Mouse (Mus musculus) heart, postnatal 0 days (tissue): ENCODE measurements around the gene Myoc. TPM values are rescaled to one million over a fixed set of nuclear protein-coding genes. Genes with fewer than 3 reads are reported as not detected.
A peak's percentile ranks its signal among the peaks of the same experiment; 100 is the strongest.

Experiments used
- ATAC-seq: fragments of 200-750 bp; cut with Nextera tagmentation; 2 replicates; pipeline ENCODE4 v1.8.0; 2017; ENCODE audit warnings: low read depth, moderate number of reproducible peaks, moderate library complexity; ENCODE audit not compliant: insufficient read depth
- DNase-seq: peaks from one replicate; pipeline ENCODE4 v3.0.0-alpha.2; 2016; ENCODE audit warnings: low spot score
- H3K27ac ChIP-seq: fragments of 300-500 bp; sonication (generic); 2 replicates; pipeline ENCODE4 v1.5.1; 2014; ENCODE audit warnings: low read depth, mild to moderate bottlenecking
- H3K27me3 ChIP-seq: fragments of 300-500 bp; sonication (generic); 2 replicates; pipeline ENCODE4 v1.6.1; 2014; ENCODE audit warnings: low read length, mixed read lengths; ENCODE audit not compliant: control insufficient read depth, insufficient read depth
- H3K36me3 ChIP-seq: fragments of 300-500 bp; sonication (generic); replicated peaks from 2 replicates; pipeline ENCODE4 v1.6.1; 2014; ENCODE audit warnings: low read length, mixed read lengths; ENCODE audit not compliant: control insufficient read depth, insufficient read depth
- H3K4me1 ChIP-seq: fragments of 300-500 bp; sonication (generic); 2 replicates; pipeline ENCODE4 v1.6.1; 2014; ENCODE audit warnings: antibody characterized with exemption; ENCODE audit not compliant: control insufficient read depth, insufficient read depth
- H3K4me2 ChIP-seq: fragments of 300-500 bp; sonication (generic); 2 replicates; pipeline ENCODE4 v1.6.1; 2014; ENCODE audit warnings: low read depth, mild to moderate bottlenecking, low read length, moderate library complexity
- H3K4me3 ChIP-seq: fragments of 300-500 bp; sonication (generic); 2 replicates; pipeline ENCODE4 v1.5.1; 2014; ENCODE audit warnings: low read depth, low read length
- H3K9ac ChIP-seq: fragments of 300-500 bp; sonication (generic); replicated peaks from 2 replicates; pipeline ENCODE4 v1.6.1; 2014; ENCODE audit warnings: low read depth, low read length, mixed read lengths
- H3K9me3 ChIP-seq: fragments of 300-500 bp; sonication (generic); replicated peaks from 2 replicates; pipeline ENCODE4 v1.6.1; 2016; ENCODE audit warnings: low read length; ENCODE audit not compliant: control insufficient read depth
- CTCF ChIP-seq: IDR thresholded peaks from 2 replicates; pipeline ENCODE4 v1.5.1; 2016; ENCODE audit warnings: antibody characterized with exemption, control low read depth, low read depth
- EP300 ChIP-seq: IDR thresholded peaks from 2 replicates; pipeline ENCODE4 v1.6.1; 2016; ENCODE audit warnings: antibody characterized with exemption, low read depth
- WGBS: fragments of 180-500 bp; shearing (Covaris S2); extraction: QIAGEN DNeasy Blood & Tissue Kit; methylation state at CpG from one replicate; pipeline ENCODE4 v1.1.7; 2014; 5-methylcytosine and 5-hydroxymethylcytosine counted together
- polyA plus RNA-seq: library from polyadenylated mRNA; unstranded; fragments of >200 nt; fragmentation: Nextera tagmentation; extraction: Ambion mirVana; gene quantifications from 2 replicates; pipeline ENCODE4 v1.2.1, GENCODE M21; 2015
- total RNA-seq: library from RNA; depleted of rRNA; stranded (reverse); fragments of >200 nt; gene quantifications from 2 replicates; pipeline ENCODE4 v1.2.3, GENCODE M21; 2014; ENCODE audit warnings: low replicate concordance

Myoc gene
- total and polyA plus RNA-seq, 2 experiments from 2014 or later = 0.46 TPM; not detected in 1

GRCm38 (mm10) chr1:162601288-162601687, 37.7 kb upstream of the Myoc start:
- ATAC-seq = no peak
- 72% methylated on average over 4 of the region's 4 CpGs for WGBS

GRCm38 (mm10) chr1:162608127-162608526, 30.8 kb upstream of the Myoc start:
- whole genome bisulfite sequencing = 34% methylated on average over 1 of the region's 1 CpGs
- no peak for ATAC-seq
- no peak for TF ChIP-seq CTCF
- no peak for TF ChIP-seq EP300

More at GRCm38 (mm10) chr1:162601288-162601687, 37.7 kb upstream of the Myoc start:
- Histone ChIP-seq H3K4me2 (no peak overlapping the region), H3K9me3 (no peaks in the 10 kb centered on the region), H3K36me3 (peaks cover 23% of the 10 kb centered on the region), H3K4me3 (no peak overlapping the region), H3K4me1 (no peaks in the 10 kb centered on the region), H3K9ac (no peak overlapping the region), H3K27me3 (no peaks in the 10 kb centered on the region), H3K27ac (no peak overlapping the region)
- TF ChIP-seq EP300 (no peak), CTCF (no peak)
- no peak for DNase-seq

GRCm38 (mm10) chr1:162609633-162610250, 29.2 kb upstream of the Myoc start:
- no peaks in the 10 kb centered on the region for H3K36me3 ChIP-seq
- 37% methylated on average over 9 of the region's 9 CpGs for WGBS
- H3K27me3 ChIP-seq = no peaks in the 10 kb centered on the region
- DNase-seq (no peak), ATAC-seq (no peak)
- H3K27ac ChIP-seq = no peak overlapping the region
- no peaks in the 10 kb centered on the region for H3K4me1 ChIP-seq
- no peak overlapping the region for H3K4me2 ChIP-seq
- H3K9ac ChIP-seq = no peak overlapping the region
- TF ChIP-seq EP300 (no peak), CTCF (no peak)
- no peaks in the 10 kb centered on the region for H3K9me3 ChIP-seq
- H3K4me3 ChIP-seq = no peak overlapping the region

More at GRCm38 (mm10) chr1:162608127-162608526, 30.8 kb upstream of the Myoc start:
- no peak overlapping the region for H3K9ac ChIP-seq
- H3K4me3 ChIP-seq = no peak overlapping the region
- no peaks in the 10 kb centered on the region for H3K4me1 ChIP-seq
- no peaks in the 10 kb centered on the region for H3K36me3 ChIP-seq
- no peak overlapping the region for H3K4me2 ChIP-seq
- no peaks in the 10 kb centered on the region for H3K27me3 ChIP-seq
- no peaks in the 10 kb centered on the region for H3K9me3 ChIP-seq
- no peak overlapping the region for H3K27ac ChIP-seq
- no peak for DNase-seq

GRCm38 (mm10) chr1:162611191-162611590, 27.8 kb upstream of the Myoc start:
- no peak overlapping the region for H3K4me3 ChIP-seq
- no peak overlapping the region for H3K27ac ChIP-seq
- no peaks in the 10 kb centered on the region for H3K4me1 ChIP-seq
- no peak overlapping the region for H3K9ac ChIP-seq
- TF ChIP-seq EP300 = no peak
- TF ChIP-seq CTCF = no peak
- no peaks in the 10 kb centered on the region for H3K36me3 ChIP-seq
- no peak for DNase-seq
- H3K4me2 ChIP-seq = no peak overlapping the region
- no peak for ATAC-seq
- no peaks in the 10 kb centered on the region for H3K9me3 ChIP-seq
- 62% methylated on average over 4 of the region's 4 CpGs for WGBS
- no peaks in the 10 kb centered on the region for H3K27me3 ChIP-seq

- Histone ChIP-seq H3K27ac (no peak overlapping the region), H3K4me3 (no peak overlapping the region), H3K36me3 (no peaks in the 10 kb centered on the region), H3K4me2 (no peak overlapping the region), H3K9ac (no peak overlapping the region), H3K27me3 (no peaks in the 10 kb centered on the region), H3K4me1 (no peaks in the 10 kb centered on the region), H3K9me3 (no peaks in the 10 kb centered on the region)
- WGBS = 65% methylated on average over 1 of the region's 1 CpGs
- no peak for DNase-seq
- ATAC-seq = no peak
- TF ChIP-seq CTCF = no peak
- TF ChIP-seq EP300 = no peak
Observed at GRCm38 (mm10) chr1:162615511-162615910, 23.4 kb upstream of the Myoc start.

- TF ChIP-seq EP300 (no peak), CTCF (0 out of 2 replicates have a peak, but pooled peaks have one; percentile 10)
- no peaks in the 10 kb centered on the region for H3K4me1 ChIP-seq
- no peaks in the 10 kb centered on the region for H3K9me3 ChIP-seq
- 64% methylated on average over 4 of the region's 4 CpGs for WGBS
- no peaks in the 10 kb centered on the region for H3K27me3 ChIP-seq
- H3K36me3 ChIP-seq = no peaks in the 10 kb centered on the region
- H3K4me2 ChIP-seq = no peak overlapping the region
- ATAC-seq = no peak
- H3K27ac ChIP-seq = no peak overlapping the region
- no peak overlapping the region for H3K4me3 ChIP-seq
- no peak for DNase-seq
- no peak overlapping the region for H3K9ac ChIP-seq
Observed at GRCm38 (mm10) chr1:162620487-162620886, 18.5 kb upstream of the Myoc start.
